Mouse (Mus musculus) forebrain, embryonic 11.5 days (tissue): ENCODE measurements around the gene Dyrk3. TPM values are rescaled to one million over a fixed set of nuclear protein-coding genes. Genes with fewer than 3 reads are reported as not detected.
A peak's percentile ranks its signal among the peaks of the same experiment; 100 is the strongest.

Experiments used
- ATAC-seq: fragments of 200-750 bp; cut with Nextera tagmentation; replicated peaks from 2 replicates; pipeline ENCODE4 v1.8.0; 2017; ENCODE audit warnings: moderate TSS enrichment; ENCODE audit not compliant: low FRiP score
- DNase-seq: peaks from one replicate; pipeline ENCODE4 v3.0.0-alpha.2; 2017; ENCODE audit warnings: low spot score
- H3K27ac ChIP-seq: fragments of 300-500 bp; sonication (generic); 2 replicates; pipeline ENCODE4 v1.5.1; 2014; ENCODE audit warnings: low read depth, low read length
- H3K27me3 ChIP-seq: fragments of 300-500 bp; sonication (generic); 2 replicates; pipeline ENCODE4 v1.6.1; 2014; ENCODE audit warnings: mild to moderate bottlenecking, low read length, mixed read lengths; ENCODE audit not compliant: control insufficient read depth, insufficient read depth
- H3K36me3 ChIP-seq: fragments of 300-500 bp; sonication (generic); 2 replicates; pipeline ENCODE4 v1.6.1; 2014; ENCODE audit warnings: mild to moderate bottlenecking, low read length, moderate library complexity, mixed read lengths; ENCODE audit not compliant: control insufficient read depth, insufficient read depth
- H3K4me1 ChIP-seq: fragments of 300-500 bp; sonication (generic); replicated peaks from 2 replicates; pipeline ENCODE4 v1.6.1; 2014; ENCODE audit warnings: low read length, mixed read lengths; ENCODE audit not compliant: control insufficient read depth, insufficient read depth
- H3K4me2 ChIP-seq: fragments of 300-500 bp; sonication (generic); 2 replicates; pipeline ENCODE4 v1.6.1; 2014; ENCODE audit warnings: low read depth, mild to moderate bottlenecking, low read length, moderate library complexity, mixed read lengths; ENCODE audit not compliant: severe bottlenecking
- H3K4me3 ChIP-seq: fragments of 300-500 bp; sonication (generic); 2 replicates; pipeline ENCODE4 v1.5.1; 2014; ENCODE audit warnings: low read depth, low read length
- H3K9ac ChIP-seq: fragments of 300-500 bp; sonication (generic); 2 replicates; pipeline ENCODE4 v1.6.1; 2014; ENCODE audit warnings: low read length
- H3K9me3 ChIP-seq: fragments of 300-500 bp; sonication (generic); 2 replicates; pipeline ENCODE4 v1.6.1; 2016; ENCODE audit warnings: low read length, mixed read lengths; ENCODE audit not compliant: control insufficient read depth
- WGBS: fragments of 180-500 bp; shearing (Covaris S2); extraction: QIAGEN DNeasy Blood & Tissue Kit; methylation state at CpG from one replicate; pipeline ENCODE4 v1.1.7; 2014; 5-methylcytosine and 5-hydroxymethylcytosine counted together
- polyA plus RNA-seq: library from polyadenylated mRNA; unstranded; fragments of >200 nt; fragmentation: Nextera tagmentation; extraction: Ambion mirVana; gene quantifications from 2 replicates; pipeline ENCODE4 v1.2.1, GENCODE M21; 2014

Dyrk3 gene
- polyA plus RNA-seq, 1 experiment from 2014 or later = 20.8 TPM

DNA sequence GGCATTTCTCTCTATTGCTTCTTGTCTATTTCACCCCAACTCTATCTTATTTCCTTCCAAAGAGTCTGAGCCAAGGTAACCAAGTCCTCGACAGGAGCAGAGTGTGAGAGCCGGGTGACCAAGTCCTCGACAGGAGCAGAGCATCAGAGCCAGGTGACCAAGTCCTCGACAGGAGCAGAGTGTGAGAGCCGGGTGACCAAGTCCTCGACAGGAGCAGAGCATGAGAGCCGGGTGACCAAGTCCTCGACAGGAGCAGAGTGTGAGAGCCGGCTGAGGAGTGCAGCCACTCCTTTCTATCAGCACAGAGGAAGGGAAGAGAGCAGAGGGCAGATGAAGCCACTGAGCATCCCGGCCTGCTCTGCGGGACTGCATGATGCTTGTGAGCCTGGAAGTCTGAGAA lies 49.6 kb downstream of the Dyrk3 start:
- H3K27ac ChIP-seq = no peak overlapping the region
- no peaks in the 10 kb centered on the region for H3K27me3 ChIP-seq
- H3K4me3 ChIP-seq = no peak overlapping the region
- ATAC-seq (no peak), DNase-seq (no peak)
- whole genome bisulfite sequencing = 55% methylated on average over 11 of the region's 11 CpGs
- H3K4me1 ChIP-seq = peaks cover 31% of the 10 kb centered on the region
- H3K4me2 ChIP-seq = no peak overlapping the region
- H3K36me3 ChIP-seq = no peaks in the 10 kb centered on the region
- H3K9me3 ChIP-seq = no peaks in the 10 kb centered on the region
- no peak overlapping the region for H3K9ac ChIP-seq

DNA sequence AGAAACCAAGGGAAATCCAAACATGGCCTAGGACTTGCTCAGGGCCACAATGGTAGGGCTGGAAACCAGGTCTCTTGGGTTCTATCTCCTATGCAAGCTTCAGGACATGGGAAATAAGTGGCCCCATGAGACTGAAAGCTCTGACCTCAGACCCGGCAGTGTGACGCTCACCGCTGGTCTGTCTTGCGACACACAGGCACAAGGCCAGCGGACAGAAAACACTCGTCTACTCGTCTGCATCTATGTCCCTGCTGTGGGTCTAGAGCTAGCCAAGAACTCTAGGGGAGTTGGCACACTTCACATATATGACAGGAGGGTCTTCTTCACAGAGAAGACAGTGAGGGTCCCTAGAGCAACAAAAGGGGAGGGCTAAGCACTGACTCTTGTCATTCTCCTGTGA lies 51.2 kb downstream of the Dyrk3 start:
- H3K4me2 ChIP-seq = no peak overlapping the region
- no peaks in the 10 kb centered on the region for H3K9me3 ChIP-seq

DNA sequence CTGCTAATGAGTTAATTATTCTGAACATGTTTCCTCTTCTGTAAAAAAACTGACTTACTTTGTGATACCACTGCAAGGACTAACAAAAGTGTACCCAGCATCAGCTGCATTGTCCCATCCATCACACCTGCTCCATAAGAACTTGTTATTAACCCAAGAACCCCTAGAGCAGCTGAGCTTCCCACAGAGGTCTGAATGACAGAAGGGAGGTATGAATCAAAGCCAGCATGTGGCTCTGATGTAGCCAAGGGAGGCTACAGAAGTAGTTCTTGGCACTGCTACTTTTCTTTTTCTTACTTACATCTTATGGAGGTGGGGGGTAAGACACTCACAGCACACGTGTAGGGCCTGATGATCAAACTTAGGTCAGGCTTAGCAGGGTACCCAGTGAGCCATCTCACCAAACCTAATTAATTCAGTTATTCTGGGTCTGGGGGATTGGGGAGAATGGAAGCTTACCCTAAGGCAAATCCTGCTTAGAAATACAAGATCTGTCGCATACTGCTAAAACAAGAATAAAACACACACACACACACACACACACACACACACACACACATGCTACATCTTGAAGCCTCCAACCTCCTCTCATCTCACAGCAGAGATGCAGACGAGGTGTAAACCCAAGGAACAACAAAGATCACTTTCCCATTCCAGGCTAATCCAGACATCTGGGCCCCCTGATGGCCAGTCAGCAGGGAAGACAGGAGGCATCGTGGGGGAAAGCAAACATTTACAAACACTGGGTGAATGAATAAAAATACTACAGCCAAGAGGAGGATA lies 52.0 kb downstream of the Dyrk3 start:
- no peak overlapping the region for H3K4me2 ChIP-seq

More for the DNA sequence above, 51.2 kb downstream of the Dyrk3 start:
- ATAC-seq = no peak
- Histone ChIP-seq H3K36me3 (no peaks in the 10 kb centered on the region), H3K4me3 (no peak overlapping the region), H3K4me1 (peaks cover 31% of the 10 kb centered on the region), H3K27me3 (no peaks in the 10 kb centered on the region), H3K27ac (peak overlapping the region; percentile 66), H3K9ac (no peak overlapping the region)
- no peak for DNase-seq
- WGBS = 42% methylated on average over 7 of the region's 7 CpGs

DNA sequence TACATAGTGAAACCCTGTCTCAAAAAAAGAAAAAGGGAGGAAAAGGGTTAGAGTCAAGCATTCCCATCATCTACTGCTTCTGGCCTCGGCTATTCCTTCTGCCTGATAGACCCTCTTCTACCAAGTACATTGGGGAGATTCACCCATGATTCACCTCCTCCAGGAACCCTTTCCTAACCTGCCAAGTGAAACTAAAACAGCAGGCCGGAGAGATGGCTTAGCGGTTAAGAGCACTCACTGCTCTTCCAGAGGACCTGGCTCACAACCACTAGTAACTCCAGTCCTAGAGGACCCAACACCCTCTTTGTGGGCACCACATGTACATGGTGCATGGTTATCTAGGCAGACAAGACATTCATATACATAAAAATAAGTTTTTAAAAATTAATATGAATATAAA lies 52.9 kb downstream of the Dyrk3 start:
- Histone ChIP-seq H3K36me3 (no peaks in the 10 kb centered on the region), H3K9me3 (no peaks in the 10 kb centered on the region), H3K27me3 (no peaks in the 10 kb centered on the region), H3K4me3 (no peak overlapping the region), H3K4me2 (no peak overlapping the region), H3K27ac (no peak overlapping the region), H3K4me1 (peaks cover 30% of the 10 kb centered on the region), H3K9ac (no peak overlapping the region)
- 66% methylated on average over 3 of the region's 3 CpGs for WGBS
- ATAC-seq (no peak), DNase-seq (no peak)

More for the DNA sequence above, 52.0 kb downstream of the Dyrk3 start:
- Histone ChIP-seq H3K9me3 (no peaks in the 10 kb centered on the region), H3K9ac (no peak overlapping the region), H3K27ac (peak overlapping the region; percentile 66), H3K27me3 (no peaks in the 10 kb centered on the region), H3K4me1 (peaks cover 33% of the 10 kb centered on the region), H3K4me3 (no peak overlapping the region), H3K36me3 (no peaks in the 10 kb centered on the region)
- ATAC-seq (no peak), DNase-seq (no peak)
- 14% methylated on average over 4 of the region's 4 CpGs for WGBS

DNA sequence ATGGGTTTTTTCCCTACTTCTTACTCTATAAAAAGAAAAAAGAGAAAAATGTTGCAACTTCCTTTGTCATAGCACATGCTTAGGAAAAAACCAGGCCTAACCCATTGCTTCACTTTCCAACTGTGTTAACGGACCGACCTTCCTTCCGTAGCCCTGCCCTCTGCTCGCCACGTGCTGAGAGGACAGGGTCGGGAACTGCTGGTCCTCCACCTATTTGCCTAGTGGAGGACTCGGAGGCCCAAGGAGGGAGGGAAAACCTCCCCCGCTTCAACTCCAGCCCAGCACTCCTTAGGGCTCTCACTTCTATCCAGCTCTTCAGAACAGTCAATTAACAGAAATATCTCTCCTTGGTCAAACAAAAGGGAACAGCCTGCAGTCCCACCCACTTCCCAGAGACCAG lies 53.9 kb downstream of the Dyrk3 start:
- no peaks in the 10 kb centered on the region for H3K9me3 ChIP-seq
- no peaks in the 10 kb centered on the region for H3K27me3 ChIP-seq
- 18% methylated on average over 8 of the region's 8 CpGs for WGBS
- H3K4me3 ChIP-seq = no peak overlapping the region
- no peaks in the 10 kb centered on the region for H3K36me3 ChIP-seq
- H3K27ac ChIP-seq = no peak overlapping the region; the same call in 1 of the 2 replicates
- DNase-seq (no peak), ATAC-seq (no peak; the same call in none of the 2 replicates)
- peaks cover 36% of the 10 kb centered on the region for H3K4me1 ChIP-seq
- no peak overlapping the region for H3K9ac ChIP-seq
- no peak overlapping the region for H3K4me2 ChIP-seq

DNA sequence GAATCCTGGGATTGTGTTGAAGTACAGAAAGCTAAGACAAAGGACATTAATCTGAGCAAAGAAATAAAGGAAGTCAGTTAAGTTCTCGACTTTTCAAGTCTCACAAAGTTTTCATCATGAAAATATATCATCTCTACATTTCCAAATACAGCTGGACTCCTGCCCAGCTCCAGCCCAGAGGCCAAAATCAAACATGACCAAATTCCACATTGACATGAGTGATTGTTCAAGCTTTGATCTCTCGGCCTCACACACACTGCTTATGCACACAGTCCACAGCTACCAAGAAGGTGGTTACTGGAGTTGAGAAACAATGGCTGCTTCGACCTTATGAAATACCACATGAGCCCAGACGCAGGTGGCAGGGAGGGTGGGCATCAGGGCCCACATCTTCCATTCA lies 54.5 kb downstream of the Dyrk3 start:
- Histone ChIP-seq H3K27ac (peak overlapping the region; percentile 47; the same call in 1 of the 2 replicates), H3K4me2 (no peak overlapping the region), H3K9ac (no peak overlapping the region), H3K9me3 (no peaks in the 10 kb centered on the region), H3K4me1 (peaks cover 40% of the 10 kb centered on the region), H3K4me3 (no peak overlapping the region), H3K36me3 (no peaks in the 10 kb centered on the region), H3K27me3 (no peaks in the 10 kb centered on the region)
- ATAC-seq (no peak), DNase-seq (no peak)
- WGBS = 71% methylated on average over 4 of the region's 4 CpGs

DNA sequence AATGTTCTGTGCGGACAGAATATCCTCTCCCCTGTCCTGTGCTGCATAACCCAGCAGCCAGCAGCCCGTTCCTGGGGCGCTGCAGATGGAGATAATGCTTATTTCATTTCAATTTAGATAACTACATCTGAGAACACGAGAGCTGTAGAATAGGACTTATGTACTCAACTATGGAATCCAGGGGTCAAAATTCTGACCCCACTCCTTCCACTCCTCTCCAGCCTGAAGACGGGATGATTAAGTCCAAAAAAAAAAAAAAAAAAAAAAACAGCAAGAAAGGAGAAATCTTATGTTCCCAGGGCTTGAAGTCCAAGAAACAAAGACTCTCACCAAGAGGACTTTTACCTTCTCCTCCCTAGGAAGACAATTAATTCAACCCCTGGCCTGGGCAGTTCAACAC lies 55.0 kb downstream of the Dyrk3 start:
- Histone ChIP-seq H3K27ac (no peak overlapping the region), H3K27me3 (no peaks in the 10 kb centered on the region), H3K4me2 (no peak overlapping the region), H3K9me3 (no peaks in the 10 kb centered on the region), H3K9ac (no peak overlapping the region), H3K4me1 (peaks cover 37% of the 10 kb centered on the region), H3K36me3 (no peaks in the 10 kb centered on the region), H3K4me3 (no peak overlapping the region)
- no peak for DNase-seq
- 76% methylated on average over 5 of the region's 5 CpGs for WGBS
- no peak for ATAC-seq

DNA sequence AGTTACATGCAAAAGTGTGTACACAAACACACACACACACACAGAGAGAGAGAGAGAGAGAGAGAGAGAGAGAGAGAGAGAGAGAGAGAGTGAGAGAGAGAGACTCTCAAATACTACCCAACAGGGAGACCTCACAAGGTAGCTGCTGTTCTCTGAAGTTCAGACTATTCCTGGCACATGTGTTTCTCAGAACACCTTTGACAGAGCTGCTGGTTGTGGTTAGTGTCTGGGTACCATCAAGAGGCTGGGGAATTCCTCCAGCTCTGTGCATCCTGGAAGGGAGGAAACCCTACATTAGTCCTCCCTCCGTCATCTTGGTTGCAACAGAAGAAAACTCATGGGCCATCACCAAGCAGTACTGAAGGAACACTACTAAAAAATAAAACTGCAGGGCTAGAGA lies 57.5 kb downstream of the Dyrk3 start:
- H3K9ac ChIP-seq = no peak overlapping the region
- DNase-seq (no peak), ATAC-seq (no peak)
- no peak overlapping the region for H3K4me2 ChIP-seq
- H3K4me3 ChIP-seq = no peak overlapping the region
- 86% methylated on average over 1 of the region's 1 CpGs for WGBS
- H3K4me1 ChIP-seq = peaks cover 33% of the 10 kb centered on the region
- no peaks in the 10 kb centered on the region for H3K9me3 ChIP-seq
- H3K27me3 ChIP-seq = no peaks in the 10 kb centered on the region
- no peaks in the 10 kb centered on the region for H3K36me3 ChIP-seq
- no peak overlapping the region; the same call in 1 of the 2 replicates for H3K27ac ChIP-seq

DNA sequence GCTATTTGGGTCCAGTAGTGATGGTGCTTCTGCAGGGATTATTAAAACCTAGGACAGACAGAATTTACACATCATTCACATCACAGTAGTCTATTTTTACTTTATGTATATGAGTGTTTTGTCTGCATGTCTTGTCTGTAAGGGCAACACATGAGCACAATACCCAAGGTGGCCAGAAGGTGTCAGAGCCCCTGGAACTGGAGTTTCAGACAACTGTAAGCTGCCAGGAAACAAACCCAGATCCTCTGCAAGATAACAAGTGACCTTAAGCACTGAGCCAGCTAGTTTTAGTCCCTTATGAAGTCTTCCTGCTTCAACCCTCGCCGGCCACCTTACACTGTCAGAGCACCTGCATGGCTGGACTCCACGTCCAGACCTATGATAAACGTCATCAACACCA lies 58.4 kb downstream of the Dyrk3 start:
- H3K27ac ChIP-seq = peak overlapping the region; percentile 94
- H3K9me3 ChIP-seq = no peaks in the 10 kb centered on the region
- H3K4me2 ChIP-seq = no peak overlapping the region
- no peaks in the 10 kb centered on the region for H3K27me3 ChIP-seq
- H3K9ac ChIP-seq = no peak overlapping the region
- 76% methylated on average over 4 of the region's 4 CpGs for WGBS
- no peaks in the 10 kb centered on the region for H3K36me3 ChIP-seq
- ATAC-seq = no peak
- no peak for DNase-seq
- no peak overlapping the region for H3K4me3 ChIP-seq
- H3K4me1 ChIP-seq = peaks cover 35% of the 10 kb centered on the region
